Mouse (Mus musculus): ENCODE measurements around the gene Exph5.

The Exph5 gene

DNA sequence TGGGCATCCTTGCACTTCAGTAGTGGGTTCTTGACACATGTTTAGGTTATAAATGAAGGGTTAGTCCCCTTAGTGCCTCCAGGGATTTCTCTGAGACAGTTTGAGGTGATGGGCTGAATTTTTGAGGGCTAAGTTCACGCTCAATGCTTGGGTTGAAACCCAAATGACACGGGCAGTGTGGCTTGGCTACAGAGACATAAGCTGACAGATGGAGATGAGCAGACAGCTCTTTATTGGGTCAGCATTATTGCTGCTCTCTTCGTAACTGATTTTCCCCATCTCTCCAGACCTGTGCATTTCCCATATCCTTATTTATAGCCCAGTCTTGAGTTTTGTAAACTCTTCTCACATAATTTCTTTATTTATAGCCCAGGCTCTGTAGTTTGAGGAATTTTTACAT lies 76.7 kb downstream of the Exph5 start:
- peaks cover 5% of the 10 kb centered on the region; the same call in 1 of the 2 replicates for H3K4me1 ChIP-seq (replicated peaks; ENCODE audit: low read depth, low read length)
- TF ChIP-seq CTCF (conservative IDR thresholded peaks at IDR 0.05; ENCODE audit: low read length) (no peak), NANOG (IDR thresholded peaks at IDR 0.05; ENCODE audit: borderline replicate concordance, low read length) (no peak), POU5F1 (IDR thresholded peaks at IDR 0.05; ENCODE audit: borderline replicate concordance, low read length) (no peak)
- H3K4me3 ChIP-seq (replicated peaks; ENCODE audit: low read length) = no peak overlapping the region
- no peaks in the 10 kb centered on the region for H3K36me3 ChIP-seq (ENCODE audit: insufficient read depth, low read length)
- H3K27me3 ChIP-seq (ENCODE audit: insufficient read depth, low read length) = peaks cover 28% of the 10 kb centered on the region
- no peaks in the 10 kb centered on the region for H3K9me3 ChIP-seq (ENCODE audit: low read length)

DNA sequence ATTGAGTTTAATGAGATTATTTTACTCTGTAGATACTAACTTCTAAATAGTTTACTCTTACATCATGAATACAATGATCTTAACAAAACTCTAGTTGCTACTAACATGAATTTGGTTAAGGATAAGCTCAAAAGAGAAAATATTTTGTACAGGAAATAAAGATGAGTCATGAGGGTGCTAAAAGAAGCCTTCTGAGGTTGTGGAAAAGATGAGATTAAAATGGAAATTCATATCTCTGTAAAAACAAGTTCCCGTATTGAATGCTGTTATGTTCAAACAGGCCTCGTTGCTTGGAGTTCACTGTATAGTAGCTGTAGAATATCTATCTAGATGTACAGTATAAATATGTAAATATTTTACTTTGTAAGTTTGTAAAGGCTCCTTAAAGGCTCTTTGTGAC lies 79.1 kb downstream of the Exph5 start:
- Histone ChIP-seq H3K36me3 (ENCODE audit: insufficient read depth, low read length) (no peaks in the 10 kb centered on the region), H3K4me3 (replicated peaks; ENCODE audit: low read length) (no peak overlapping the region), H3K27me3 (ENCODE audit: insufficient read depth, low read length) (peaks cover 14% of the 10 kb centered on the region), H3K9me3 (ENCODE audit: low read length) (no peaks in the 10 kb centered on the region), H3K4me1 (replicated peaks; ENCODE audit: low read depth, low read length) (peaks cover 13% of the 10 kb centered on the region)
- TF ChIP-seq POU5F1 (IDR thresholded peaks at IDR 0.05; ENCODE audit: borderline replicate concordance, low read length) = no peak
- no peak for TF ChIP-seq NANOG (IDR thresholded peaks at IDR 0.05; ENCODE audit: borderline replicate concordance, low read length)
- no peak for TF ChIP-seq CTCF (conservative IDR thresholded peaks at IDR 0.05; ENCODE audit: low read length)

DNA sequence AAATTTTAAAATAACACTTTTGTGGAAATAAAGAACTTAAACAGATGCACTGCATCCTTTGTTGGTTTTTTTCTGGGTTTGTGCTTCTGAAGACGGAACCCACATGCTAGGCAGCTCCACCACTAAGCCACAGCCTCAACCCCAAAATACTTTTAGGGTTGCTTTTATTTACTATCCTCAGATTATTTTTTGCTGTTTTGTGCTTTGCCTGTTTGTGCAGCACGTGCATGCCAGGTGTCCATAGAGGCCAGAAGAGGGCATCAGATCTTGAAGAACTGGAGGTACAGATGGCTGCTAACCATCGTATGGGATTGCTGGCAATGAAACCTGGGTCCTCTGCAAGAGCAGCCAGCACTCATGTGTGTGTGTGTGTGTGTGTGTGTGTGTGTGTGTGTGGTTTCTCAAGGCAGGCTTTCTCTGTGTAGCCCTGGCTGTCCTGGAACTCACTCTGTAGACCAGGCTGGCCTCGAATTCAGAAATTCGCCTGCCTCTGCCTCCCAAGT lies 79.7 kb downstream of the Exph5 start:
- TF ChIP-seq POU5F1 (IDR thresholded peaks at IDR 0.05; ENCODE audit: borderline replicate concordance, low read length) (no peak), CTCF (conservative IDR thresholded peaks at IDR 0.05; ENCODE audit: low read length) (no peak), NANOG (IDR thresholded peaks at IDR 0.05; ENCODE audit: borderline replicate concordance, low read length) (no peak)
- peaks cover 14% of the 10 kb centered on the region for H3K27me3 ChIP-seq (ENCODE audit: insufficient read depth, low read length)
- H3K9me3 ChIP-seq (ENCODE audit: low read length) = no peaks in the 10 kb centered on the region
- no peaks in the 10 kb centered on the region for H3K36me3 ChIP-seq (ENCODE audit: insufficient read depth, low read length)
- no peak overlapping the region for H3K4me3 ChIP-seq (replicated peaks; ENCODE audit: low read length)
- H3K4me1 ChIP-seq (replicated peaks; ENCODE audit: low read depth, low read length) = peaks cover 17% of the 10 kb centered on the region

DNA sequence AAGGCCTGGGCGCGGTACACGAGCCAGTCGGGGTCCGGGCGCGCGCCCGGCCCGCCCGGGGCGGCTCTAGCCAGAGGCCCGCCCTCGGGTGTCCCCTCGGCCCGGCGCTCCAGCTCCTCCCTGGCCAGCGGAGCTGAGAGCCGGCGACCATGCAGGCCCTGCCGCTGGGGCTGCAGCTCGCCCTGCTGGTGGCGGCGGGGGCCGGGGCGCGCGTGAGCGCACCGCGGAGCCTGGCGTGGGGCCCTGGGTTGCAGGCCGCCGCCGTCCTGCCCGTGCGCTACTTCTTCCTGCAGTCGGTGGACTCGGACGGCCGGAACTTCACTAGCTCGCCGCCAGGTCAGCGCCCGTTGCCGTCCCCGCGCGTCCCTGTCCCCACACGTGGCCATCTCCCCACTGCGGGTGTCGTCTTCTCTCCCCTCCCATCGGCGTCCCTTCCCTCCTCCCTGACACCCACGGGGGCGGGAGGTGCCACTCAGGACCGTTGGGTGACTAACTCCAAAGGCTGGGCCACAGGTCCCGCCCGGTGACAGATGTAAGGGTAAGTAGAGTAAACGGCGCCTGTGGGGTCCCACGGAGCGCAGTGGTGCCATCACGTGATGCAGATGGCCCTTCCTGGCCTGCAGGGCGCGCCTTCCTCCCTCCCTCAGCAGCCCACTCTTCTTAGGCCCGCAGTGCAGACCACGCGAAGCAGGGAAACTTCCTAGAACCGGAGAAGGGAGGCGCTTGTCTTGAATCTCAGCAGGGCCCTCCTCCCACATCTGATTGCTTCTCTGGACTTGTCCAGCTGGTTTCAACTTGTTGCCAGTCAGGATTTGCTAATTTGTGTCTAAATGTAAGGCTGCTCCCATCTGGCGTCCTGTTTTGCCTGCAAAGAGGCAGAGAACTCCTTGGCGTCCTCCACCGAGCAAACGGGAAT lies 82.7 kb downstream of the Exph5 start, which contains the start of gene Kdelc2:
Gene Kdelc2, plus strand, starts transcription at position 75 of the 916 bp plus-strand sequence.
- Histone ChIP-seq H3K9me3 (ENCODE audit: low read length) (no peaks in the 10 kb centered on the region), H3K4me3 (replicated peaks; ENCODE audit: low read length) (peak within 1 kb of the TSS; percentile 89), H3K27me3 (ENCODE audit: insufficient read depth, low read length) (peaks cover 10% of the 10 kb centered on the region), H3K4me1 (replicated peaks; ENCODE audit: low read depth, low read length) (peaks cover 17% of the 10 kb centered on the region), H3K36me3 (ENCODE audit: insufficient read depth, low read length) (0 out of 2 replicates have a peak, but pooled peaks cover 1% of the 10 kb centered on the region)
- TF ChIP-seq CTCF (conservative IDR thresholded peaks at IDR 0.05; ENCODE audit: low read length) (no peak), POU5F1 (IDR thresholded peaks at IDR 0.05; ENCODE audit: borderline replicate concordance, low read length) (no peak)

DNA sequence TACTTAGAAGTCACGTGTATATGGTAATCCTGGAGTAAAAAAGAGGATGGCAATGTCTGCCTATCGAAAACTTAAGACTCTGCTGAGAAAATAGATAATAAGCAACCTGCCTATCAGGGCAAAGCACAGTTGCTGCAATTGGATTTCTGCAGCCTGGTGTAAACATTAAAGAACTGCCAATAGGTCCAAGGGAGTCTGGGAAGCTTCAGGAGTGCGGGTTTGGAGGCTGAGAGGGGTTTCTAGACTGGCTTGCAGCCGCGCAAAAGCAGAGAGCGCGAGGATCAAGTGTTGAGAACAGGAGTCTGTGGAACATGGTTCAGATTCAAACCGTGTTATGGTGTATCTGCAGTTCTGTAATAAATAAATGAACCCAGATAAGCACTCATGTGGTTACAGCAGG lies 83.4 kb downstream of the Exph5 start:
- no peak for TF ChIP-seq CTCF (conservative IDR thresholded peaks at IDR 0.05; ENCODE audit: low read length)
- TF ChIP-seq POU5F1 (IDR thresholded peaks at IDR 0.05; ENCODE audit: borderline replicate concordance, low read length) = no peak
- no peak for TF ChIP-seq NANOG (IDR thresholded peaks at IDR 0.05; ENCODE audit: borderline replicate concordance, low read length)
- Histone ChIP-seq H3K27me3 (ENCODE audit: insufficient read depth, low read length) (peaks cover 10% of the 10 kb centered on the region), H3K9me3 (ENCODE audit: low read length) (no peaks in the 10 kb centered on the region), H3K36me3 (ENCODE audit: insufficient read depth, low read length) (0 out of 2 replicates have a peak, but pooled peaks cover 5% of the 10 kb centered on the region), H3K4me1 (replicated peaks; ENCODE audit: low read depth, low read length) (peaks cover 17% of the 10 kb centered on the region), H3K4me3 (replicated peaks; ENCODE audit: low read length) (peak overlapping the region; percentile 89)

DNA sequence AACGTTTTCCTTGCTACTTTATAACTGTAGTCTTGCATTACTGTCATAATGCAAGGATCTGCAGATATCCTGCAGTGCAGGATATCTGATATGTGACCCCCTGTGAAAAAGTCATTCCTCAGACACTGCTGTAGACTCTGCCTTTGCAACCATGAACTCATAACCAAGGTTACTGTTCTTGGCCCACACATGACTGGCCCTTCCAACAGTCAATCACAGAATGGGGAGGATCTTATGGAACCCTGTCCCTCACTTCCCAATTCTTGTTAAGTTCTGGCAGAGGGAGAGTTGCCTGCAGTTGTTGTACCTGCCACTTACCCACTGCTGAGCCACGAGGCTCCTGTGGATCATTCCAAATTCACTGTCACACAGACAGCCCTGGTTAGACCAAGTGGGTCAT lies 86.0 kb downstream of the Exph5 start:
- Histone ChIP-seq H3K36me3 (ENCODE audit: insufficient read depth, low read length) (0 out of 2 replicates have a peak, but pooled peaks cover 5% of the 10 kb centered on the region), H3K4me1 (replicated peaks; ENCODE audit: low read depth, low read length) (peaks cover 12% of the 10 kb centered on the region), H3K9me3 (ENCODE audit: low read length) (no peaks in the 10 kb centered on the region), H3K4me3 (replicated peaks; ENCODE audit: low read length) (no peak overlapping the region), H3K27me3 (ENCODE audit: insufficient read depth, low read length) (peaks cover 9% of the 10 kb centered on the region)
- TF ChIP-seq CTCF (conservative IDR thresholded peaks at IDR 0.05; ENCODE audit: low read length) = no peak
- TF ChIP-seq POU5F1 (IDR thresholded peaks at IDR 0.05; ENCODE audit: borderline replicate concordance, low read length) = no peak
- no peak for TF ChIP-seq NANOG (IDR thresholded peaks at IDR 0.05; ENCODE audit: borderline replicate concordance, low read length)

DNA sequence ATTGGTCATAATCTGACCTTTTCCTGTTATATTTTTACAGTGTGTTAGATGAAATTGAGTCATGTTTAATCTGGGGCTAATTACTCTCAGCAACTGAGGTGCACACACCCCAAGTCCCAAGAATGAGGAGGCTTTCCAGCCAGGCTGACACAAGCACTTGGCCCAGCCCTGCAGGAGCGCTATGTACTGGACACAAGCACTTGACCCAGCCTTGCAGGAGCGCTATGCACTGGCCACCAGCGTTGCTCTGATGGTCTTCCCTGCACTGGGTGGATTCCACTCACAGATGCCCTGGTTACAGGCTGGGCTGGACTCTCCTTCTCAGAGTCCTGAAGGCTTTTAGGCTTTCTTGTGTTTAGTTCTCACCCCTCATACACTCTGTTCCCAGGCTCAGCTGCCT lies 87.6 kb downstream of the Exph5 start:
- Histone ChIP-seq H3K4me1 (replicated peaks; ENCODE audit: low read depth, low read length) (peaks cover 12% of the 10 kb centered on the region), H3K4me3 (replicated peaks; ENCODE audit: low read length) (no peak overlapping the region), H3K9me3 (ENCODE audit: low read length) (no peaks in the 10 kb centered on the region), H3K36me3 (ENCODE audit: insufficient read depth, low read length) (0 out of 2 replicates have a peak, but pooled peaks cover 5% of the 10 kb centered on the region), H3K27me3 (ENCODE audit: insufficient read depth, low read length) (no peaks in the 10 kb centered on the region)
- TF ChIP-seq NANOG (IDR thresholded peaks at IDR 0.05; ENCODE audit: borderline replicate concordance, low read length) = no peak

DNA sequence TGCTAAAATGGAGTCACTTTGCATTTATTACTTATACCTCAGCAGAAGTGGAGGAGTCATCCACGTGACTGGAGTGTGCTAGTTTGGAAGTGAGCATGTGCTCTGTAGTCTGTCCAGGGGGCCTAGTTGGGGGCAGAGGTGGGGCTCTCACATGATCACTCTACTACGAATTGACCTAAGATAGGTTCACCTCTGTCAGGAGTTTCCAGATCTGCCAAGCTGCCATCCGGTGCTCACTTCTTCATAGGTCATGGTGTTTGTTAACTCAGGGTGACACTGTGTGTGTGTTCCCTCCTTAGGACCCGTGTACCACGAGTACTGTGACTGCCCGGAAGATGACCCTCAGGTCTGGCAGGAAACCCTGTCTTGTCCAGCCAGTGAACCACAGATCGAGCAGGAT lies 88.7 kb downstream of the Exph5 start:
- H3K36me3 ChIP-seq (ENCODE audit: insufficient read depth, low read length) = 0 out of 2 replicates have a peak, but pooled peaks cover 5% of the 10 kb centered on the region
- no peak for TF ChIP-seq CTCF (conservative IDR thresholded peaks at IDR 0.05; ENCODE audit: low read length)
- no peak for TF ChIP-seq NANOG (IDR thresholded peaks at IDR 0.05; ENCODE audit: borderline replicate concordance, low read length)
- no peak for TF ChIP-seq POU5F1 (IDR thresholded peaks at IDR 0.05; ENCODE audit: borderline replicate concordance, low read length)
- H3K4me3 ChIP-seq (replicated peaks; ENCODE audit: low read length) = no peak overlapping the region
- no peaks in the 10 kb centered on the region for H3K27me3 ChIP-seq (ENCODE audit: insufficient read depth, low read length)
- peaks cover 9% of the 10 kb centered on the region for H3K4me1 ChIP-seq (replicated peaks; ENCODE audit: low read depth, low read length)
- H3K9me3 ChIP-seq (ENCODE audit: low read length) = no peaks in the 10 kb centered on the region

Measured in E14TG2a.4 (cell line).